Mouse (Mus musculus) C2C12 (cell line): ENCODE measurements around the gene Fam168a. TPM values are rescaled to one million over a fixed set of nuclear protein-coding genes. Genes with fewer than 3 reads are reported as not detected.

Experiments used
- H3K27me3 ChIP-seq: one replicate; pipeline ENCODE4 v1.6.1; 2011; ENCODE audit not compliant: control insufficient read depth, insufficient read depth, insufficient read length
- H3K36me3 ChIP-seq: one replicate; pipeline ENCODE4 v1.6.1; 2011; ENCODE audit not compliant: control insufficient read depth, insufficient read depth
- H3K4me3 ChIP-seq: one replicate; pipeline ENCODE4 v1.5.1; 2011; ENCODE audit warnings: mild to moderate bottlenecking, control low read depth; ENCODE audit not compliant: poor library complexity, insufficient read depth, severe bottlenecking
- H3K79me2 ChIP-seq: one replicate; pipeline ENCODE4 v1.6.1; 2011; ENCODE audit not compliant: control insufficient read depth, insufficient read depth
- H3K79me3 ChIP-seq: one replicate; pipeline ENCODE4 v1.6.1; 2011; ENCODE audit warnings: low read depth, control low read depth
- H3ac ChIP-seq: one replicate; pipeline ENCODE3; 2011; ENCODE audit warnings: low read depth; ENCODE audit not compliant: control insufficient read depth, insufficient read length
- CEBPB ChIP-seq: IDR thresholded peaks from one replicate; pipeline ENCODE4 v1.6.1; 2011; ENCODE audit warnings: low read depth, mild to moderate bottlenecking, control low read depth, moderate library complexity
- CTCF ChIP-seq: IDR thresholded peaks from one replicate; pipeline ENCODE4 v1.5.1; 2011; ENCODE audit not compliant: control insufficient read depth, insufficient read depth, insufficient read length
- FOSL1 ChIP-seq: IDR thresholded peaks from one replicate; pipeline ENCODE4 v1.8.0; 2011; ENCODE audit warnings: mild to moderate bottlenecking, low read length; ENCODE audit not compliant: poor library complexity, insufficient read depth, severe bottlenecking
- MAX ChIP-seq: IDR thresholded peaks from one replicate; pipeline ENCODE4 v1.6.1; 2011; ENCODE audit warnings: mild to moderate bottlenecking, control low read depth
- MYOD1 ChIP-seq: IDR thresholded peaks from one replicate; pipeline ENCODE4 v1.6.1; 2011; ENCODE audit warnings: low read depth; ENCODE audit not compliant: control insufficient read depth, insufficient read length
- MYOG ChIP-seq: IDR thresholded peaks from one replicate; pipeline ENCODE4 v1.6.1; 2011; ENCODE audit not compliant: control insufficient read depth, insufficient read length; ENCODE audit errors: extremely low read depth
- USF1 ChIP-seq: IDR thresholded peaks from one replicate; pipeline ENCODE4 v1.6.1; 2011; ENCODE audit warnings: low read depth, mild to moderate bottlenecking, control low read depth, moderate library complexity
- polyA plus RNA-seq: library from polyadenylated mRNA; unstranded; fragments of >200 nt; fragmentation: generic; extraction: Trizol; gene quantifications from one replicate; pipeline ENCODE4 v1.2.1, GENCODE M21; 2012; ENCODE audit warnings: missing spikeins

Fam168a gene
- polyA plus RNA-seq, 1 experiment = 30.5 TPM

- Histone ChIP-seq H3K79me3 (no peaks in the 10 kb centered on the region), H3ac (no peak overlapping the region), H3K36me3 (no peaks in the 10 kb centered on the region), H3K27me3 (no peaks in the 10 kb centered on the region), H3K4me3 (no peak overlapping the region), H3K79me2 (no peaks in the 10 kb centered on the region)
- TF ChIP-seq MYOG = no peak
- no peak for TF ChIP-seq FOSL1
- TF ChIP-seq CTCF = no peak
- no peak for TF ChIP-seq USF1
- TF ChIP-seq CEBPB = no peak
- no peak for TF ChIP-seq MAX
- TF ChIP-seq MYOD1 = no peak
Measured at GRCm38 (mm10) chr7:100770669-100771341, 64.4 kb downstream of the Fam168a start.

DNA sequence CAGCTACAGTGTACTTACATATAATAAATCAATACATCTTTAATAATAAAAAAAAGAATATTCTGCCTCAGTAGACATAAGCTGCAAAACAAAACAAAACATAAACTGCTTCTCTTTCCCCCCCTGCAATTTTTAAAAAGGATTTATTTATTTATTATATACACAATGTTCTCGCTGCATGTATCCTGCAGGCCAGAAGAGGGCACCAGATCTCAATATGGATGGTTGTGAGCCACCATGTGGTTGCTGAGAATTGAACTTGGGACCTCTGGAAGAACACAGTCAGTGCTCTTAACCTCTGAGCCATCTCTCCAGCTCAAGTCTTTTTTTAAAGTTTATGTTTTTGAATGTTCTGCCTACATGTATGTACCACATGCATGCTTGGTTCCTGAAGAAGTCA, 67.8 kb downstream of the Fam168a start:
- Histone ChIP-seq H3K79me2 (no peaks in the 10 kb centered on the region), H3K79me3 (no peaks in the 10 kb centered on the region), H3K4me3 (no peak overlapping the region), H3ac (no peak overlapping the region), H3K27me3 (no peaks in the 10 kb centered on the region), H3K36me3 (no peaks in the 10 kb centered on the region)
- TF ChIP-seq USF1 = no peak

DNA sequence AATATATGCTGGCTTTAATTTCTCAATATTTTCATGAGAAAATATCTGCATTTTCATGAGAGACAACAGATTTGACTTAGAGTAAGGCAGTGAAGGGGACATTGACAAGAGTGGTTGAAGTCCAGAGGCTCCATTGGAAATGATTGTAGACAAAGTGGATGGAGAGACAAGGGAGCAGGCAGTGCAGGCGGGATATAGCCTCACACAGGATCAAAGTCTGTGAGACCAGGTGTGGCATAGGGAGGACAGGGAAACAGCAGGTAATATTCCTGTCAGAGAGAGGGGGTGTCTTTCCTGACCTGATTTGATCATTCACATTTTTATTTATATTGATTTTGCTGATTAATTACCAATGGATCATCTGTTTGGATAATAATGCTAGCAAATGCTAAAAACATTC, 69.4 kb downstream of the Fam168a start:
- Histone ChIP-seq H3K79me3 (no peaks in the 10 kb centered on the region), H3K4me3 (no peak overlapping the region), H3K27me3 (no peaks in the 10 kb centered on the region), H3K79me2 (no peaks in the 10 kb centered on the region), H3K36me3 (no peaks in the 10 kb centered on the region), H3ac (no peak overlapping the region)
- no peak for TF ChIP-seq USF1
- TF ChIP-seq MYOG = no peak
- no peak for TF ChIP-seq MYOD1
- TF ChIP-seq CTCF = no peak
- TF ChIP-seq FOSL1 = no peak
- TF ChIP-seq MAX = no peak
- no peak for TF ChIP-seq CEBPB

- Histone ChIP-seq H3K27me3 (no peaks in the 10 kb centered on the region), H3K36me3 (no peaks in the 10 kb centered on the region), H3K79me2 (no peaks in the 10 kb centered on the region), H3K79me3 (no peaks in the 10 kb centered on the region), H3ac (no peak overlapping the region), H3K4me3 (no peak overlapping the region)
- TF ChIP-seq CTCF (no peak), USF1 (no peak), CEBPB (no peak), MAX (no peak), FOSL1 (no peak), MYOG (no peak), MYOD1 (no peak)
Measured at GRCm38 (mm10) chr7:100780192-100780591, 73.8 kb downstream of the Fam168a start.

GRCm38 (mm10) chr7:100784650-100785049, 78.2 kb downstream of the Fam168a start:
- TF ChIP-seq FOSL1 (no peak), MYOG (no peak), CEBPB (no peak), MAX (no peak), CTCF (no peak), USF1 (no peak), MYOD1 (no peak)
- Histone ChIP-seq H3K79me2 (no peaks in the 10 kb centered on the region), H3K79me3 (no peaks in the 10 kb centered on the region), H3K36me3 (no peaks in the 10 kb centered on the region), H3K4me3 (no peak overlapping the region), H3ac (no peak overlapping the region), H3K27me3 (no peaks in the 10 kb centered on the region)

DNA sequence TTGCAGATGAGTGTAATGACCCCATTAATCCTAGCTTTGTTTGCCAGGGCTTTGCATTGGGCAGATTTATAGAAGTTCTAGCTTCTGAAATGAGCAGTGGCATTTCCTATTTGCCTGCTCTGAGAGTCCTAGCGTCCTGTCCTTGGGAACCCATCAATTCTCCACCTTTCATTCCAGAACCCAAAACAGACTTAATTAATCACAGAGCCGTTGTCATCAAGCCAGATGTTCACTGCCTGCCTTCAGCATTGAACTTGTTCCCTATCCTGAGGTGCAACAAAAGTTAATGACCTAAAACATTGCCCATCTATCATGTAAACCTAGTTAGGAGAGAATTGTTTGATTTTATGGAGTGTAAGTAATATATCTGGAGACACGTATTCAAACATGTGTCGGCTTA, 79.0 kb downstream of the Fam168a start:
- Histone ChIP-seq H3K4me3 (no peak overlapping the region), H3K36me3 (no peaks in the 10 kb centered on the region), H3ac (no peak overlapping the region), H3K79me3 (no peaks in the 10 kb centered on the region), H3K27me3 (no peaks in the 10 kb centered on the region), H3K79me2 (no peaks in the 10 kb centered on the region)
- no peak for TF ChIP-seq FOSL1
- TF ChIP-seq MYOG = no peak
- no peak for TF ChIP-seq MAX
- TF ChIP-seq CTCF = no peak
- no peak for TF ChIP-seq CEBPB
- no peak for TF ChIP-seq MYOD1
- TF ChIP-seq USF1 = no peak
